Mouse (Mus musculus) G1E (cell line): ENCODE data around the gene Slc25a33.

Source experiments
- CTCF ChIP-seq: IDR thresholded peaks from 2 replicates; pipeline ENCODE4 v1.5.1; 2012; ENCODE audit warnings: low read depth, low read length, inconsistent platforms, mixed read lengths
- GATA1 ChIP-seq: IDR thresholded peaks from 2 replicates; pipeline ENCODE4 v1.6.1; 2012; ENCODE audit warnings: borderline replicate concordance, low read length, inconsistent platforms, mixed read lengths
- GATA2 ChIP-seq: IDR thresholded peaks from 2 replicates; pipeline ENCODE4 v1.6.1; 2012; ENCODE audit warnings: low read depth, low read length, inconsistent platforms, borderline replicate concordance
- POLR2AphosphoS5 ChIP-seq: IDR thresholded peaks from 2 replicates; pipeline ENCODE4 v1.6.1; 2012; ENCODE audit warnings: low read depth, low read length, inconsistent platforms; ENCODE audit not compliant: insufficient replicate concordance
- TAL1 ChIP-seq: conservative IDR thresholded peaks from 2 replicates; pipeline ENCODE4 v1.6.1; 2012; ENCODE audit warnings: low read depth, low read length, inconsistent platforms, mixed read lengths

GRCm38 (mm10) chr4:149775330-149775729 is 1.3 kb upstream of the Slc25a33 start:
- no peak for TF ChIP-seq CTCF
- TF ChIP-seq GATA1 = no peak
- no peak for TF ChIP-seq GATA2
- no peak for TF ChIP-seq TAL1
- TF ChIP-seq POLR2AphosphoS5 = no peak
